Mouse (Mus musculus) frontal cortex, postnatal 25 days (tissue): ENCODE data around the gene Nme4.
"Not testable (repeated sequence)": the region's sequence is repeated elsewhere in the genome, so short reads cannot be mapped to it uniquely, and the experiment has no call there.

ENCODE experiments used
- DNase-seq, 2 experiments: peaks; one replicate each; pipeline ENCODE4 v3.0.0; 2022; ENCODE audit warnings: low spot score in 2 of 2

Gene Nme4

GRCm38 (mm10) chr17:26095121-26095740, at the start of gene Nme4:
Gene Nme4, minus strand, starts transcription at chr17:26095602.
- peak in 1 of 2 experiments; percentile 36 for DNase-seq

- no peak for DNase-seq
These were observed 48.0 kb upstream of the Nme4 start for GRCm38 (mm10) chr17:26143386-26143785.

GRCm38 (mm10) chr17:26142796-26143195, 47.4 kb upstream of the Nme4 start:
- no peak for DNase-seq

- DNase-seq: no peak
These were observed 43.5 kb upstream of the Nme4 start for GRCm38 (mm10) chr17:26138901-26139381.

- DNase-seq: peak; percentile 74 to 85
These were observed 42.9 kb upstream of the Nme4 start, which contains the start of gene Axin1 for GRCm38 (mm10) chr17:26138239-26138836. Gene Axin1, plus strand, starts transcription at chr17:26138688.

- no peak for DNase-seq
These were observed 42.3 kb upstream of the Nme4 start for GRCm38 (mm10) chr17:26137751-26138130.

GRCm38 (mm10) chr17:26137106-26137750, 41.8 kb upstream of the Nme4 start:
- no peak for DNase-seq

- no peak for DNase-seq
These were observed 36.8 kb upstream of the Nme4 start for GRCm38 (mm10) chr17:26131856-26132853.

- DNase-seq: no peak
These were observed 35.8 kb upstream of the Nme4 start for GRCm38 (mm10) chr17:26131062-26131732.

GRCm38 (mm10) chr17:26125226-26125625, 29.8 kb upstream of the Nme4 start:
- no peak for DNase-seq

GRCm38 (mm10) chr17:26124560-26124959, 29.2 kb upstream of the Nme4 start:
- DNase-seq: no peak

- peak; percentile 79 to 81 for DNase-seq
These were observed 27.9 kb upstream of the Nme4 start, which contains the start of gene Mrpl28 for GRCm38 (mm10) chr17:26123267-26123684. Gene Mrpl28, plus strand, starts transcription at chr17:26123500.

- no peak for DNase-seq
These were observed 27.2 kb upstream of the Nme4 start for GRCm38 (mm10) chr17:26122431-26123140.

- no peak for DNase-seq
These were observed 24.6 kb upstream of the Nme4 start for GRCm38 (mm10) chr17:26119766-26120710.

GRCm38 (mm10) chr17:26116503-26117258, 21.3 kb upstream of the Nme4 start:
- no peak for DNase-seq

GRCm38 (mm10) chr17:26115956-26116487, 20.6 kb upstream of the Nme4 start:
- DNase-seq: no peak

GRCm38 (mm10) chr17:26115205-26115898, 19.9 kb upstream of the Nme4 start:
- no peak for DNase-seq

- DNase-seq: not testable (repeated sequence)
These were observed 19.1 kb upstream of the Nme4 start for GRCm38 (mm10) chr17:26114461-26114860.
